Mouse (Mus musculus): Measurements from ENCODE around the gene Herc3. TPM values are rescaled to one million over a fixed set of nuclear protein-coding genes. Genes with fewer than 3 reads are reported as not detected.
A peak's percentile ranks its signal among the peaks of the same experiment; 100 is the strongest.

Herc3 gene
- total RNA-seq, 2 experiments from 2014 or later, result 13.3 to 23.7 TPM

DNA sequence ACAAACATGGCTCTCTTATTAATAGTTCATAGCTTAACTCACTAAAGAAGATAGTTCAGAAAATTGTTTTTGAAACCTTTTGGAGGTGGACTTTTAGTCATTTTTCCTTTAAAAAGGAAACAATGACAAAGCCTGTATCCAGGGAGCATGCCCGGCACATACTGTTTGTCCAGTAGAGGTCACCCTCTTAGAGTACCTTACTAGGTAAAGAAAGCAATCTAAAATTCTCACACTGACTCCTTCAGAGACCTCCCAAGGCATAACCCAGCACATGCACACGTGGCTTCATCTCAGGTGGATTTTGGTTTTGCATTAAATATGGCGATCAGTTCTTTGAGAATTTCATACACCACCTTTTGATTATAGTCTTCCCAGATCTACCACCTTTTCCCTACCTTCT lies 90.4 kb downstream of the Herc3 start:
- peak in 1 of 2 experiments; percentile 17 for DNase-seq

- no peak for DNase-seq
Observed at GRCm38 (mm10) chr6:58922511-58922910, 91.2 kb downstream of the Herc3 start.

GRCm38 (mm10) chr6:58927881-58928280 lies 96.6 kb downstream of the Herc3 start:
- DNase-seq, result peak; percentile 29 to 57

GRCm38 (mm10) chr6:58929911-58930431 lies 98.7 kb downstream of the Herc3 start:
- DNase-seq, result peak in 1 of 2 experiments; percentile 27

DNA sequence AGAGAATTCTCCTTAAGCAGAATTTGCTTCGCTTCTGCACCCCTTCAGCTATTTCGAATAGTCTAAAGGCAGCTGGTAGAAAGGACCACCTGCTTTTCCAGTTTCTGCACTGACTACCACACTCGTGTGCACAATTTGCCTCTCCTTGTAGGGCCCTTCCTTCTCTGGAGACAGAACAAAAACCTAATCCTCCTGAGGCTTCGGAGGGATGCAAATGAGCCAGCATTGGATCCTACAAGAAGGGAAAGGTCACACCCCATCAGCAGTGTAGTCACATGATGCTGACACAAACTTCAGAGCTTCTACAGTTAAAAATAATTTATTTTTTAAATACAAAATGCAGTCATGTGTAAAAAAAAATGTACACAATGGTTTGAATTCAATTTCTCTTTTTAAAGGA lies 99.9 kb downstream of the Herc3 start:
- DNase-seq, result peak in 1 of 2 experiments; percentile 11

GRCm38 (mm10) chr6:58932515-58933188 lies 101.4 kb downstream of the Herc3 start:
- no peak for DNase-seq

GRCm38 (mm10) chr6:58933189-58933913 lies 102.1 kb downstream of the Herc3 start:
- no peak for DNase-seq

DNA sequence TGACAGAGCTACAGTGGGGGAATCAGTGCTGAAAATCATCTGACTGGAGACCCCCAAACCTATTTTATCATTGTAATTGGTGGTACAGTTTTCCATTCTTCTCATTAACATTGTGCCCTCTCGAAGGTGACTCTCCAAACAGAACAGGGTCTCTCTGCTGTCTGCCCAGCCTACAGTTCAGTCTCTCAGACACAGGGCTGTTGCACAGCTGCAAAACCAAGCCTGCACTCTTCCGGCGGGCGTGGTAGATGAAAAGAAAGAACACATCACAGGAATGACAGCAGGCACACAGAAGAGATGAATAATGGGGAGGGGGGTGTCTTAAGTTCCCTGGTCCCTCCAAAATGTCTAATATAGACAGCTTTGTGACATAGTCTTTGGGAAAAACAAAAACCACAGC lies 102.9 kb downstream of the Herc3 start:
- no peak for DNase-seq

DNA sequence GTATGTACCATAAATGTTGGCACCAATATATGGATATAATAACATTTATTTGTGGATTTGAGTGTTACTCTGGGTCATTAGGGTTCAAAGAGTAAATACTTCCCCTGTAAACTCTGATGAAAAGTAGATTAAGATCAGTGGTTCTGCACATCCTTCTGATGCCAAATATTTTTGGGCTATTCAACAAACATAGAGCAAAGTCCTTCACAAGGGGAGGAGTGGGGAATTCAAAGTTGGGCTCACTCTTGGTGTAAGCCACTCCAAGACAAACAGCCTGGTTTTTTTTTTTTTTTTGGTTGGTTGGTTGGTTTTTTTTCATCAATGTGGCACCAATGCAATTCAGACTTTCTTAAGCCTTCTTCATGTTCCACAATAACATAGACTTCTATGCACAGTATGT lies 106.5 kb downstream of the Herc3 start:
- no peak for DNase-seq

DNA sequence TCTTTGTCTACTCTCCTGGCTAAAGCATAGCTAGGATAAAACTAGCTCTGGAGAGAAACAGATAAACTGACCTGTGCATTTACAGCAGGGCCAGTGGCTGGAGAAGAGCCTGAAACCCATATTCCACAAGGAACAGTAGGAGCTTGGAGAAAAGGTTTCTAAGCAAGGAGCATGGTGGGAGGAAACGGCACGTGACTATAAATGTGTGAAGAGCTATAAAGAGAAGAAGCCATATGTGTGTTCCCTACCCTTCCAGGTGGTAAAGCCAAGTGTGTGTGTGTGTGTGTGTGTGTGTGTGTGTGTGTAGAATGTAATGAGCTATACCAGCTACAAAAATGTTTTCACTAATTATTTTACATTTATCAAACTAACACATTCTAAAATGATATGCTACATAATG lies 111.0 kb downstream of the Herc3 start:
- no peak for DNase-seq

GRCm38 (mm10) chr6:58943958-58944357 lies 112.7 kb downstream of the Herc3 start:
- no peak for DNase-seq

DNA sequence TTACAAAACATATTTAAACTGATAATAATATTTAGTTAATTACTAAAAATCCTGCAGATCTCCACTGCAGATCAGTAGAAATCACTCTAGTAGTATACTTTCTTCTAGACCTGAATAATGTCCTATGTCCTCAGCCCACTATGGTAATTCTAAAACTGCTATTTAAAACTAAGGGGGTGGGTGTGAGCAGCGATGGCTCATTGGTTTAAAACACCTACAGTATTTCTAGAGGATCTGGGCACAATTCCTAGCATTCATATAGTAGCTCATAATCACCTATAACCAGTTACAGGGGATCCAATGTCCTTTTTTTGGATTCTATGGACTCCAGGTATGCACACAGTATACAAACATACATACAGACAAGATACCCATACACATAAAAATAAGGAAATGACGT lies 115.0 kb downstream of the Herc3 start:
- no peak for DNase-seq

GRCm38 (mm10) chr6:58946840-58947239 lies 115.6 kb downstream of the Herc3 start:
- no peak for DNase-seq

- DNase-seq, result no peak
Observed at GRCm38 (mm10) chr6:58950410-58950809, 119.1 kb downstream of the Herc3 start.

GRCm38 (mm10) chr6:58951128-58951992 lies 120.1 kb downstream of the Herc3 start:
- no peak for DNase-seq

DNA sequence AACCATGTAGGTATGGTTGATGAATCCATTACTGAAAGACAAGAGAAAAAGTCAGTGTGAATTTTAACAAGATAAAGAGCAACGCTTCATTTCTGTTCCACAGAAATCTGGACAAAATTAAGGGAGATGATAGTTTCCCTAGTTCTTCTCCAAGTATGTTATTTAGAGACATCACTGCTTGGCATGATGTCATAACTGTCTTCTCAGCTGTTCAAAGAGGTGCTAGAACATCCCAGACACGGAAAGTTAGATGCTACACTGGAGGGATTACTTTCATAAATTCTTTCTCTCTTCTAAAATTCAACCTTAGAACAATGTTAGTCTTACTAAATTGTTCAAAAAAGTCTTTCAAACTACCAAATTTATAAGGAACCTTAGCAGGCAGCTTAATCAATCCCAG lies 129.3 kb downstream of the Herc3 start:
- no peak for DNase-seq

DNA sequence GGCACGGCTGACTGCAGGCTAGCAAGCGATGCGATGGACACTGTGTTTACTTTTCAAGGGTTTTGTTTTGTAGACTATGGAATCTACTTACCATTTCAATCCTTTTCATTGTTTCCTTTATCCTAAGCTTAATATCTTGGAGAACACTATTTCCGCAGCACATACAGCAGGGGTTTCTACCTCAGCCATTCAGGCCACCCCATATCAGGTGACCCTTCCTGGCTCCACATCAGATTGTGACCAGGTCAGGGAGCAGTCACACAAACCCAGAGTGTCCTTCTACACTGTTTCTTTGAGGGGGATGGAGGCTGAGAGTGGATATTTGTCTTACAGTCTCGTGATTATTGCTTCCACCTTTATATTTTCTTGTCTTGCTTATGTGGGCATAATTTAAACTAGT lies 131.4 kb downstream of the Herc3 start:
- DNase-seq, result no peak

DNA sequence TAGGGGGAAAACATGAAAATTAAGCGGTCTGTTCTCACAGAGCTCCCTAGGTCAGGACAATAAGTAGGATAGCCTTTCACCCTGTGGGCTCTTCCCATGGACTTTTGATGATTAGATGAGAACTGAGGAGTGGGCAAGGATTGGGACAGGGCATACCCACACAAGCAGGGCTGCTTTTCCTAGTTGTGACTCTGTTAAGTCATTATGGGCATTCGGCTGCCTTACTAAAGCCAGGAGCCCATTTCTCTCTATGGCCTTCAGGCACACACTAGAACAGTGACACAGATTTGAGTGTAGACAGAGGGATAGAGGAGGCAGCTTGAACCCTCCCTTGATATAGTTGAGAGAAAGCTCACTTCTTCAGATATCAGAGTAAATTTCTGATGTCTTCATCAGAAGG lies 132.8 kb downstream of the Herc3 start:
- DNase-seq, result no peak

GRCm38 (mm10) chr6:58964565-58964964 lies 133.3 kb downstream of the Herc3 start:
- no peak for DNase-seq

DNA sequence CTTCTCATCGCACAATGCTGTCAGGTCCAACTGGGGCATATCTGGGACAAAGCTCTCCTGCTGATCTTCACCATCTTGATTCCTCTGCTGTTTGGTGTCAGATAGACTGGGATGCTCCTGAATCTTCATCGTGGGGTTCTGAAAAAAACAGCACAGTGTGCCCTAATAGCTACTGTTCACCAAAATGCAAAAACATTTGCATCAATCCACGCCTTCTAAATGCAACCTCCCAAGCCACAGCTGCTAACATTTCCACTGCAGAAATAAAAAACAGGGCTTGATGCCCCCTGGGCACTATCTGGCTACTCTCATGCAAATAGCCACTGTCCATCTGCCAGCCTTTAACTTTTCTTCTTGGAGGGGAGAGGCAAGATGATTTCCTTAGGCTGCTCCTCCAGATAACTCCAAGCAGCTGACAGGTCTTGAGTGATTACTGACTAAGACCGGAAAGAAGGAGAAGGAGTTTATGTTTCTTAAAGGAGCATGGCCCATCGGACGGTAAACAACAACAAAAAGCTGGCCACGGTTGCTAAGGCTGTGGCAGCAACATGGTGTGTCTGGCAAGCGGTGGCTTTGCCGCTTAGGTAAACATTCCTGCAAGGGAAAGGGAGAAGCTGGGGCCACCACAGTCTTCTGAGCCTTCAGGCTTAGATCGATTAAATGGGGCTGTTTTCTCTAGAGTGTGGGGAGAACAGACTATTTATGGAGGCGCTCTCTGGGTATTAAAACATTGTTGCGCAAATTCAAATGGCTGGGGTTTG lies 134.0 kb downstream of the Herc3 start:
- no peak for DNase-seq

DNA sequence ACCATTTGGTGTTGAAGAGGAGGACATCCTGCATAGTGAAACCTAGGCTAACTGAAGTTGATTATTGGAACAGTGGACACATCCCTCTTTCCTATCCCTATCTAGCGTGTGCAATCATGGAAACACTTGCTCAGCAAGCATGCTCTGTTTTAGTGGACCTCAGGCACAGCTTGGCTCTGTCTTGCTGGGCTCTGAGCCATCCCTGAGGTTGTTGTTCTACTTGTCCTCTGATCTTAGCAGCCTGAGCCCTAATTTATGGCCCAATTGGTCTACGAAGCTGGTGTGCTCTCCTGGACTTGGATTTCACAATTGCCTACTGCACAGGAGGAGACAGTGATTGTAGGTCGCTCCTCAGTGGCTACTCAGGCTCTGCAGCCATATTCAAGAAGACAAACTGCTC lies 137.0 kb downstream of the Herc3 start:
- DNase-seq, result peak; percentile 32 to 48
